Mouse (Mus musculus): ENCODE data around the gene Pepd. TPM values are rescaled to one million over a fixed set of nuclear protein-coding genes. Genes with fewer than 3 reads are reported as not detected.

Gene Pepd
- polyA plus RNA-seq, 1 experiment from 2014 or later: 43.3 TPM

DNA sequence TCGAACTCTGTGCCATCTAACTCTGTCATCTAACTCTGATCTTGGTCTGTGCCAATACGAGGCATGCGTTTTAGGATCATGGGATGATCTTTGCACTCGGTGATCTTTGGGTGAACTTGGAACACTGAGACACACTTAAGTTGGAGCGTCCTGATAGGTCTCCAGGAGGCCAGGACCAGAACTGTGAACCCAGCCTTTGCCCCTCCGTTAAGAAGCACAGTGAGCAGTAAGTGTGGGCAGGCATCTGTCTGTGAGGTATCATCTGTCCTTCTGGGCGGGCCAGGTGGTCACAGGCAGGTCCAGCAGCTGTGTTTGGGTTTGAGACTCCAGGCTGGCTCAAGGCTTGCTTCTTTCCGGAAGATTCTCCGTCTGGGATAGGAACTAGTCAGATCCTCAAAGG lies 1.8 kb downstream of the Pepd start:
- H3K4me2 ChIP-seq: no peak overlapping the region
- H3K4me1 ChIP-seq: peaks cover 23% of the 10 kb centered on the region
- no peak overlapping the region for H3K4me3 ChIP-seq
- 85% methylated on average over 9 of the region's 9 CpGs for WGBS
- no peak overlapping the region for H3K27ac ChIP-seq (replicated peaks)
- ATAC-seq (ENCODE audit: extremely low read depth, insufficient number of reproducible peaks, low FRiP score, low TSS enrichment): no peak
- H3K36me3 ChIP-seq: no peaks in the 10 kb centered on the region
- no peaks in the 10 kb centered on the region for H3K9me3 ChIP-seq
- H3K9ac ChIP-seq: no peak overlapping the region
- H3K27me3 ChIP-seq (replicated peaks): peaks cover 5% of the 10 kb centered on the region; the same call in 1 of the 2 replicates

GRCm38 (mm10) chr7:34915555-34915954 lies 3.4 kb downstream of the Pepd start:
- WGBS: 85% methylated on average over 5 of the region's 5 CpGs
- H3K4me1 ChIP-seq: peaks cover 23% of the 10 kb centered on the region
- H3K4me3 ChIP-seq: no peak overlapping the region
- no peaks in the 10 kb centered on the region for H3K36me3 ChIP-seq
- H3K4me2 ChIP-seq: no peak overlapping the region
- H3K9ac ChIP-seq: no peak overlapping the region
- no peaks in the 10 kb centered on the region for H3K27me3 ChIP-seq (replicated peaks)
- no peaks in the 10 kb centered on the region for H3K9me3 ChIP-seq
- no peak overlapping the region for H3K27ac ChIP-seq (replicated peaks)
- ATAC-seq (ENCODE audit: extremely low read depth, insufficient number of reproducible peaks, low FRiP score, low TSS enrichment): no peak

- ATAC-seq (ENCODE audit: extremely low read depth, insufficient number of reproducible peaks, low FRiP score, low TSS enrichment): no peak
Measured at GRCm38 (mm10) chr7:34917558-34917957, 5.4 kb downstream of the Pepd start.

DNA sequence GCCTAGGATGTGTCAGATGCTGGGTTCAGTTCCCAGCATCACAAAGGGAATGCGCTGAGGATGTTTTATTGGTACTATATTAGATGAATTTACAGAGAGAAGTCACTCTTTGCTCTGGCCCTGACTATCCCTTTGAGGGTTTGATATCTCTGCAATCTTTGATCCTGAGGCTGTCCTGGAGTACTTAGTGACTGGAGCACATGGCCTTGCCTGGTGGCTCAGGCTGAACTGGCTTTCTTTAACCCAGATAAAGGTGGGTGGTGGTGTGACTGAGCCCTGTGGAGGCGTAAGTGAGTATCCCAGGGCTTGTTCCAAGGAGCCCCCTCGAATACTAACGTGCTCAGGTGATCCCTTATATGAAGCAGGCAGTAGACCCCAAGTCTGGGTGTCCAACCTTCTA lies 5.8 kb downstream of the Pepd start:
- H3K27ac ChIP-seq (replicated peaks): no peak overlapping the region

More at GRCm38 (mm10) chr7:34917558-34917957, 5.4 kb downstream of the Pepd start:
- Histone ChIP-seq H3K4me1 (peaks cover 14% of the 10 kb centered on the region), H3K4me3 (no peak overlapping the region), H3K9me3 (no peaks in the 10 kb centered on the region), H3K4me2 (no peak overlapping the region), H3K27ac (replicated peaks) (no peak overlapping the region), H3K27me3 (replicated peaks) (no peaks in the 10 kb centered on the region), H3K9ac (no peak overlapping the region), H3K36me3 (peaks cover 4% of the 10 kb centered on the region; the same call in 1 of the 2 replicates)
- 69% methylated on average over 6 of the region's 6 CpGs for WGBS

GRCm38 (mm10) chr7:34918416-34918815 lies 6.2 kb downstream of the Pepd start:
- Histone ChIP-seq H3K4me2 (no peak overlapping the region), H3K36me3 (peaks cover 4% of the 10 kb centered on the region; the same call in 1 of the 2 replicates), H3K4me3 (no peak overlapping the region), H3K9me3 (no peaks in the 10 kb centered on the region), H3K9ac (no peak overlapping the region), H3K27me3 (replicated peaks) (no peaks in the 10 kb centered on the region), H3K27ac (replicated peaks) (no peak overlapping the region), H3K4me1 (peaks cover 7% of the 10 kb centered on the region)
- ATAC-seq (ENCODE audit: extremely low read depth, insufficient number of reproducible peaks, low FRiP score, low TSS enrichment): no peak
- WGBS: 74% methylated on average over 8 of the region's 8 CpGs

More for the DNA sequence above, 5.8 kb downstream of the Pepd start:
- H3K27me3 ChIP-seq (replicated peaks): no peaks in the 10 kb centered on the region
- no peak for ATAC-seq (ENCODE audit: extremely low read depth, insufficient number of reproducible peaks, low FRiP score, low TSS enrichment)
- no peak overlapping the region for H3K4me3 ChIP-seq
- no peak overlapping the region for H3K9ac ChIP-seq
- peaks cover 10% of the 10 kb centered on the region for H3K4me1 ChIP-seq
- H3K36me3 ChIP-seq: peaks cover 4% of the 10 kb centered on the region; the same call in 1 of the 2 replicates
- WGBS: 86% methylated on average over 4 of the region's 4 CpGs
- H3K4me2 ChIP-seq: no peak overlapping the region
- H3K9me3 ChIP-seq: no peaks in the 10 kb centered on the region

DNA sequence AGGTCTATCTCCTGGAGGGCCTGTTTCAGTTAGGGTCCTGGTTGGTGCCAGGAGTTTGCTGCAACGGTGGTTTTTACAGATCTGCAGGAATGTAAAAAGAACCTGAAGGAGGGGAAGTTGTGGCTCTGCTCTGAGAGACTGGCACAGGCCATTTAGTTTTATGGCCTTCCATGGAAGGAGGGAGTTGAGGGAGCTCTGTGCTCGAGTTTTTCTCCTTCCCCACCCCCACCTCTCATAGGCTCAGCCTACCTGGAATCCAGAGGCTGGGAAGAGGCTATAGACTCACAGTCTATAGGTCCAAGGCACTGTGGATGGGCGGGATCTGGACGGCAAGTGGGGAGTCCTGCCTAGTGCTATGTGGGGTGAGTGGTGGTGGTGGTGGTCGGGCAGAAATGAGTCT lies 6.9 kb downstream of the Pepd start:
- Histone ChIP-seq H3K9ac (no peak overlapping the region), H3K4me1 (peaks cover 7% of the 10 kb centered on the region), H3K4me3 (no peak overlapping the region), H3K36me3 (peaks cover 4% of the 10 kb centered on the region; the same call in 1 of the 2 replicates), H3K4me2 (no peak overlapping the region), H3K27ac (replicated peaks) (no peak overlapping the region), H3K9me3 (no peaks in the 10 kb centered on the region), H3K27me3 (replicated peaks) (no peaks in the 10 kb centered on the region)
- no peak for ATAC-seq (ENCODE audit: extremely low read depth, insufficient number of reproducible peaks, low FRiP score, low TSS enrichment)
- 65% methylated on average over 5 of the region's 5 CpGs for WGBS

DNA sequence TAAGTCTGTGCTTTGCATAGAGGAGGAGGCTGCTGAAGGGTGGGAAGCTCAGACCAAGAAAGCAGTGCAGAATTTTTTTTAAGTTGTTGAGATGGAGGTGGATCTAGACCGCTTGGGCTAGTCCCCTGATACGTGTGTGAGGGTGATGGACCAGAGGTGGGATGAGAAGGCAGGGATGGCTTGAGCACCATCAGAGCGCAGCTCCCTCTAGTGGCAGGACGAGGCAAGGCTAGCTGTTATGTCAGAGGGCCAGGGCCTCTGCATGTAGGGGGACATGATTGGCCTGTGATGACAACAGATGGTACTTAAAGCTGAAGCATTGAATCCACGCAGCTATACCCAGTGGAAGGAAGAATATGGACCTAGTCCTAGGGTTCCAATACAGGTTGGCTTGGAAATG lies 7.6 kb downstream of the Pepd start:
- H3K9ac ChIP-seq: no peak overlapping the region
- no peak overlapping the region for H3K4me2 ChIP-seq
- no peak overlapping the region for H3K4me3 ChIP-seq
- 62% methylated on average over 5 of the region's 5 CpGs for WGBS
- H3K4me1 ChIP-seq: peaks cover 7% of the 10 kb centered on the region
- peaks cover 4% of the 10 kb centered on the region; the same call in 1 of the 2 replicates for H3K36me3 ChIP-seq
- H3K27me3 ChIP-seq (replicated peaks): no peaks in the 10 kb centered on the region
- no peaks in the 10 kb centered on the region for H3K9me3 ChIP-seq
- no peak overlapping the region for H3K27ac ChIP-seq (replicated peaks)
- ATAC-seq (ENCODE audit: extremely low read depth, insufficient number of reproducible peaks, low FRiP score, low TSS enrichment): no peak

DNA sequence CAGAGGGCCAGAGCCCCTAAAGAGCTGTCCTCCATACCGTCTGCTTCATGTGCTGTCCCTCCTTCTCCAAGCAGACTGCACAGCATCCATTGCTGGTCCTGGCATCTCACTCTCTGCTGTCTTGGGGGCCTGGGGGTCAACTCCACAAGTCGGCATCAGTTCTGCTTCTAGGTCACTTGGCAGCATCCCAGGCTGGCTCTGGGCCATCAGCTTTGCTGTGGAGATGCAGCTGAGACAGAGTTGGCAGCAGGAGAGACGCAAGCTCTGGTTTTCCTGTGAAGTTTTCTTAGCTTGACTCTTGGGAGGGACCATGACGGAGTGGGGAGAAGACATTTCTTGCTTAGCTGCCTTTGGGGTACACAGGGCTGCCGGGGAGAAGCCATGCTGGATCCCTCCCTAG lies 13.0 kb downstream of the Pepd start:
- WGBS: 61% methylated on average over 5 of the region's 5 CpGs
- H3K9me3 ChIP-seq: no peaks in the 10 kb centered on the region
- H3K4me2 ChIP-seq: no peak overlapping the region
- no peak overlapping the region for H3K27ac ChIP-seq (replicated peaks)
- H3K9ac ChIP-seq: peak overlapping the region; percentile 28; the same call in 1 of the 2 replicates
- H3K4me3 ChIP-seq: no peak overlapping the region
- H3K4me1 ChIP-seq: peaks cover 22% of the 10 kb centered on the region
- H3K36me3 ChIP-seq: peaks cover 29% of the 10 kb centered on the region
- H3K27me3 ChIP-seq (replicated peaks): no peaks in the 10 kb centered on the region
- no peak for ATAC-seq (ENCODE audit: extremely low read depth, insufficient number of reproducible peaks, low FRiP score, low TSS enrichment)

DNA sequence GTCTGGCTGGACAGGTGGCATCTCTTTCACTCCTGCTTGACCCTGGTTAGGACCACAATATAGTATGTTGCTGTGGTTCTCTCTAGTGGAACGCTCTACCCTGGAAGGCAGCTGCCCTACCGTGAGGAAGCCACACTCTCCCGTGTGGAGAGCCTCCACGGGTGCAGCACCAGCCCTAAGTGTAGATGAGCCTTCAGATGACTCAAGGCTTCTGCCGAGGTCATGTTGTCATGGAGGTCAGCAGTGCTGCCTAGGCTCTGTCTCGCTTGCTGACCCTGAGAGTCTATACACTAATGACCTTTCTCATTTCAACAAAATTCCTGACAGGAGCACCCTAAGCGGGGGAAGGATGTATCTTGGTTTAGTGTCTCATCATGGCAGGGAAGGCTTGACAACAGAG lies 13.8 kb downstream of the Pepd start:
- Histone ChIP-seq H3K4me2 (no peak overlapping the region), H3K4me3 (no peak overlapping the region), H3K27ac (replicated peaks) (no peak overlapping the region), H3K4me1 (peaks cover 29% of the 10 kb centered on the region), H3K9me3 (no peaks in the 10 kb centered on the region), H3K36me3 (peaks cover 29% of the 10 kb centered on the region), H3K9ac (no peak overlapping the region), H3K27me3 (replicated peaks) (no peaks in the 10 kb centered on the region)
- ATAC-seq (ENCODE audit: extremely low read depth, insufficient number of reproducible peaks, low FRiP score, low TSS enrichment): no peak
- WGBS: 81% methylated on average over 7 of the region's 7 CpGs

DNA sequence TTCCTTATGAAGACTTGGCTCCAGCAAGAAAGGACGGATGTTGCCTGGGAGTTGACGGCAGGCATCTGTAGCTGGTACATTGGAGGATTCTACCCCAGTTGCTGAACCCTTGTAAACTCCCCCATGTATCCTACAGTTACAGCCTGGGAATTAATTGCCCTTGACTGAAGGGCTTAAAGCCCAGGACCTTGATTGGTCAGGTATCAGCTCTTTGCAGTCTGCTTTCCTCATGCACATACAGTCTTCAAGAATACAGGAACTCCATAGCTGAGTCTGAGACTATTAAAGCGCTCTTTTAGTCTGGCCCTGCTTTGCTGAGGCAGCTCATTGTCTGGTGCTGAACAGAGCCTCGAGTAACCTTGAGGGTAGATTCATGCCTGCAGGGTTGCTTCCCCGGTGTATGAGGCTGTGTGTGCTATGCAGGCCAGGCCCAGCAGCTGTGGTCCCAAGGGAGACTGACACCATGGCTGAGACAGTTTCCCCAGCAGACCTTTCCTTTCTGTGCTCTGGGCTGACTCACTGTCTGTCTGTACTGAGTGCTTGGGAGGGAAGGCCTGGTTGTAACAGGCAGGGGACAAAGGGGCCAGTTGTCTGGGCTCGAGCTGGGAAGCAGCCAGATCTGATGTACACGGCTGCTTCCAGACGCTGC lies 17.6 kb downstream of the Pepd start:
- Histone ChIP-seq H3K9me3 (no peaks in the 10 kb centered on the region), H3K4me3 (no peak overlapping the region), H3K4me2 (no peak overlapping the region), H3K27me3 (replicated peaks) (no peaks in the 10 kb centered on the region), H3K36me3 (peaks cover 31% of the 10 kb centered on the region), H3K4me1 (peaks cover 36% of the 10 kb centered on the region), H3K27ac (replicated peaks) (peak overlapping the region; percentile 48), H3K9ac (peak overlapping the region; percentile 40; the same call in 1 of the 2 replicates)
- WGBS: 57% methylated on average over 8 of the region's 8 CpGs
- no peak; the same call in 1 of the 2 replicates for ATAC-seq (ENCODE audit: extremely low read depth, insufficient number of reproducible peaks, low FRiP score, low TSS enrichment)

DNA sequence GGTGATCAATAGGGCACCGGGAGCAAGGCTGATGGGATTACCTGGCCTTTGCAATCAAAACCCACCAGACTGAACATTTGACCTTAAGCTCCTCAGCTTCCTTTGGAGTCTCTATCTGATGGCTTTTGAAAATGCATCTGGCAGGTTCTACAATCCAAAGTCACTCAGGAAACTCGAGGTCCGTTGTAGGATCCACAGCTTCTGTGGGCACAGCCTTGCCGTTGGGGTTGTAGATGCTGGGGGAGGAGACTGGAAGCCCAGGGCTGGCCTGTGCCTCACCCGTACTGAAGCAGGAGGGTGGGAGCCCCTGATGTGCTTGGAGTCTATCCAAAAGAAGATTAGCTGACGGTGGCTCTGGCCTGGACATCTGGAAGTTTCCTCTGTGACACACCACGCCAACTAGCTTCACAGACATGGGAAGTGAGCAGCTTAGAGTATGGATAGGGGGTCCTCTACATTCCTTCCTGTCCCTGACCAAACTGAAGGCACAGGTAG lies 18.1 kb downstream of the Pepd start:
- no peak overlapping the region for H3K4me2 ChIP-seq
- H3K4me3 ChIP-seq: no peak overlapping the region
- H3K4me1 ChIP-seq: peaks cover 32% of the 10 kb centered on the region
- H3K36me3 ChIP-seq: peaks cover 32% of the 10 kb centered on the region
- no peak overlapping the region for H3K9ac ChIP-seq
- no peak for ATAC-seq (ENCODE audit: extremely low read depth, insufficient number of reproducible peaks, low FRiP score, low TSS enrichment)
- WGBS: 49% methylated on average over 7 of the region's 7 CpGs
- H3K27me3 ChIP-seq (replicated peaks): no peaks in the 10 kb centered on the region
- H3K9me3 ChIP-seq: no peaks in the 10 kb centered on the region
- H3K27ac ChIP-seq (replicated peaks): peak overlapping the region; percentile 48

DNA sequence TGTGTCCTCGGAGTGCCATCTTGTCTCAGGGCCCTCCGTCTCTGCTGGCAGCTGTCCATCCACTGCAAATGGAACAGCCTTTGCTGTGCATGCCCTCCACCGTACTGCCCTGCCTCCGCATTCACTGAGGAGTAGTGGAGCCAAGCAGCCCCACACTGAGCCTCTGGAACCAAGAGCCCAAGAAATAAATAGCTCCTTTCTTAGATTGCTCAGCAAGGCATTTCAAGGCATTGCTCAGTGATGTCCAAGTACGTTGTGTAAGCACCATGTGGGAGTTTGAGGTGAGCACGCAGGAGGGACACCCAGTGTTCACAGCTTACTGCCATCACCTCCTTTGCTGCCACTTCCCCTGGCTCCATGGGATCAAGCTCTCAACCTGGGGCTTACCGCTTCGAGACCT lies 20.5 kb downstream of the Pepd start:
- H3K36me3 ChIP-seq: peaks cover 33% of the 10 kb centered on the region
- no peak overlapping the region for H3K9ac ChIP-seq
- no peak for ATAC-seq (ENCODE audit: extremely low read depth, insufficient number of reproducible peaks, low FRiP score, low TSS enrichment)
- peaks cover 27% of the 10 kb centered on the region for H3K4me1 ChIP-seq
- H3K4me2 ChIP-seq: no peak overlapping the region
- no peaks in the 10 kb centered on the region for H3K27me3 ChIP-seq (replicated peaks)
- peaks cover 5% of the 10 kb centered on the region; the same call in 1 of the 2 replicates for H3K9me3 ChIP-seq
- WGBS: 82% methylated on average over 8 of the region's 8 CpGs
- H3K27ac ChIP-seq (replicated peaks): no peak overlapping the region
- no peak overlapping the region for H3K4me3 ChIP-seq

All from heart, embryonic 13.5 days (tissue).